Mouse (Mus musculus) hindbrain, postnatal 0 days (tissue): Measurements from ENCODE around the gene Slc12a8. TPM values are rescaled to one million over a fixed set of nuclear protein-coding genes. Genes with fewer than 3 reads are reported as not detected.

Experiments used
- ATAC-seq: fragments of 200-750 bp; cut with Nextera tagmentation; 2 replicates; pipeline ENCODE4 v1.8.0; 2017; ENCODE audit warnings: mild to moderate bottlenecking, moderate TSS enrichment, moderate library complexity
- DNase-seq: peaks from one replicate; pipeline ENCODE4 v3.0.0-alpha.2; 2015; ENCODE audit warnings: low spot score
- H3K27ac ChIP-seq: fragments of 300-500 bp; sonication (generic); 2 replicates; pipeline ENCODE4 v1.5.1; 2014; ENCODE audit warnings: mild to moderate bottlenecking
- H3K27me3 ChIP-seq: fragments of 300-500 bp; sonication (generic); 2 replicates; pipeline ENCODE4 v1.6.1; 2014; ENCODE audit warnings: low read length, mixed read lengths; ENCODE audit not compliant: insufficient read depth
- H3K36me3 ChIP-seq: fragments of 300-500 bp; sonication (generic); 2 replicates; pipeline ENCODE4 v1.6.1; 2014; ENCODE audit warnings: low read length, mixed read lengths; ENCODE audit not compliant: insufficient read depth
- H3K4me1 ChIP-seq: fragments of 300-500 bp; sonication (generic); 2 replicates; pipeline ENCODE4 v1.6.1; 2014; ENCODE audit warnings: antibody characterized with exemption, low read length, mixed read lengths; ENCODE audit not compliant: insufficient read depth
- H3K4me2 ChIP-seq: fragments of 300-500 bp; sonication (generic); 2 replicates; pipeline ENCODE4 v1.6.1; 2014; ENCODE audit warnings: low read depth, mild to moderate bottlenecking, low read length, moderate library complexity, mixed read lengths
- H3K4me3 ChIP-seq: fragments of 300-500 bp; sonication (generic); 2 replicates; pipeline ENCODE4 v1.5.1; 2014; ENCODE audit warnings: low read length
- H3K9ac ChIP-seq: fragments of 300-500 bp; sonication (generic); replicated peaks from 2 replicates; pipeline ENCODE4 v1.6.1; 2014; ENCODE audit warnings: mild to moderate bottlenecking, low read length, moderate library complexity, mixed read lengths
- H3K9me3 ChIP-seq: fragments of 300-500 bp; sonication (generic); 2 replicates; pipeline ENCODE4 v1.6.1; 2016; ENCODE audit warnings: low read length, mixed read lengths
- CTCF ChIP-seq: IDR thresholded peaks from 2 replicates; pipeline ENCODE4 v1.5.1; 2016; ENCODE audit warnings: antibody characterized with exemption, control low read depth, low read depth
- WGBS: fragments of 180-500 bp; shearing (Covaris S2); extraction: QIAGEN DNeasy Blood & Tissue Kit; methylation state at CpG from one replicate; pipeline ENCODE4 v1.1.7; 2014; 5-methylcytosine and 5-hydroxymethylcytosine counted together
- polyA plus RNA-seq: library from polyadenylated mRNA; unstranded; fragments of >200 nt; fragmentation: Nextera tagmentation; extraction: Ambion mirVana; gene quantifications from 2 replicates; pipeline ENCODE4 v1.2.1, GENCODE M21; 2015
- total RNA-seq: library from RNA; depleted of rRNA; stranded (reverse); fragments of >200 nt; gene quantifications from 2 replicates; pipeline ENCODE4 v1.2.3, GENCODE M21; 2014; rRNA removed

The Slc12a8 gene
- total RNA-seq, result 1.6 and 2.0 TPM in 2 replicates
- polyA plus RNA-seq, result 1.2 and 1.3 TPM in 2 replicates

- peak; percentile 38 for ATAC-seq
- TF ChIP-seq CTCF, result no peak
- H3K27me3 ChIP-seq, result no peaks in the 10 kb centered on the region
- DNase-seq, result peak; percentile 28
- no peaks in the 10 kb centered on the region for H3K36me3 ChIP-seq
- peaks cover 10% of the 10 kb centered on the region; the same call in 1 of the 2 replicates for H3K4me1 ChIP-seq
- peak within 1 kb of the TSS; percentile 43 for H3K9ac ChIP-seq
- no peaks in the 10 kb centered on the region for H3K9me3 ChIP-seq
- H3K4me2 ChIP-seq, result peak within 1 kb of the TSS; percentile 71
- WGBS, result 6% methylated on average over 27 of the region's 27 CpGs
- peak within 1 kb of the TSS; percentile 32 for H3K4me3 ChIP-seq
- no peak within 1 kb of the TSS for H3K27ac ChIP-seq
Observed at GRCm38 (mm10) chr16:33516807-33517565, at the start of gene Slc12a8. Gene Slc12a8, plus strand, starts transcription at chr16:33517328.

DNA sequence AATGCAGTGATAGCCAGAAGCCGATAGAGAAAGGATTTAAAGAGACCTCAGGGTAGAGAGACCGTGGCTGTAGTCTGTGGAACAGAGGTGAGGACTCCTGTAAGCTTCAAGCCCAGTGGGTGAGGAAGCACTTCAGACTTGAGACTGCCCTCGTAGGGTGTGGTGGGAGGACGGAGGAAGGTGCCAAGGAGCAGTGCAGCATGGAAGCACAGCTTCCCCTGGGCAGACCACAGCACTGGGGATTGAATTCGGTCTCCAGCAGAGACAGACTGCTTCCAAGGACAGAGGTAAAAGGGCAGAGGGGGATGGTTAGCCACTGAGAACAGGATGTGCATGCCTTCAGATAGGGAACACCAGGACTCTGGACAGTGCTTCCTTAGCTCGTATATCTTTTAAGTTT is 49.7 kb upstream of the Slc12a8 start:
- Histone ChIP-seq H3K27me3 (no peaks in the 10 kb centered on the region), H3K9ac (no peak overlapping the region), H3K4me3 (no peak overlapping the region), H3K36me3 (0 out of 2 replicates have a peak, but pooled peaks cover 7% of the 10 kb centered on the region), H3K4me1 (peaks cover 3% of the 10 kb centered on the region; the same call in 1 of the 2 replicates), H3K9me3 (no peaks in the 10 kb centered on the region), H3K4me2 (no peak overlapping the region), H3K27ac (no peak overlapping the region)
- no peak for TF ChIP-seq CTCF
- WGBS, result 65% methylated on average over 6 of the region's 6 CpGs
- ATAC-seq, result no peak
- no peak for DNase-seq

DNA sequence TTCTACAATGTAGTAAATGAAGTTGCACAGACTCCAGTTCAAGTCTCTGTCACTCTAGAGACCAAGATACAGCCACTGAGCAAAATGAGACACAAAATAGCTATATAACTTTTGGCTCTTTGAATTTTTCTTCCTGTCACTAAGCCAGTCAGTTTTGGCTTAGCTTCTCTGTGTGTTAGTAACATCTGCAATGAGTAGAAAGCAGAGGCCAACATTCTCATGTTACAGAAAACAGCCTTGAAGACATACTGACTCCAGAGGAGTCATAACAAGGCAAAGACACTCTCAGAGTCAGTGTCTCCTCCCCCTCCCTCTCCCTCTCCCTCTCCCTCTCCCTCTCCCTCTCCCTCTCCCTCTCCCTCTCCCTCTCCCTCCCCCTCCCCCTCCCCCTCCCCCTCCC is 47.2 kb upstream of the Slc12a8 start:
- Histone ChIP-seq H3K9me3 (no peaks in the 10 kb centered on the region), H3K9ac (no peak overlapping the region), H3K4me3 (no peak overlapping the region), H3K4me1 (peaks cover 3% of the 10 kb centered on the region; the same call in 1 of the 2 replicates), H3K4me2 (no peak overlapping the region), H3K36me3 (0 out of 2 replicates have a peak, but pooled peaks cover 5% of the 10 kb centered on the region), H3K27me3 (no peaks in the 10 kb centered on the region), H3K27ac (no peak overlapping the region)
- no peak for DNase-seq
- no peak for ATAC-seq
- no peak for TF ChIP-seq CTCF

DNA sequence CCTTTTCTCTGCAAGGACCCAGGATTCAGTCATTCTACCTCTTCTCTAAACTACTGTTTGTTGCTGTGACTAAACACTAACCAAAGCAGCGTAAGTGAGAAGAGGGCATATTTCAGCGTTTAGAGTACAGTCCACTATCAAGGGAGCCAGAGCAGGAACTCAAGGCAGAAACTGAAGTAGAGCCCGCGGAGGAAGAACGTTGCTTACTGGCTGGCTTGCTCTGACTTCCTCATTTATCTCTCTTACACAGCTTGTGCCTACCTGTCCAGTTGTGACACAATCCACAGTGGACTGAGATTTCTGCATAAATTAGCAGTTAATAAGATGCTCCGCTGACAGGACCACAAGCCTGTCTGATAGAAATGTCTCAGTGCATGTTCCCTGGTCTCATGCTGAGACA is 42.7 kb upstream of the Slc12a8 start:
- no peak overlapping the region for H3K27ac ChIP-seq
- H3K4me2 ChIP-seq, result no peak overlapping the region
- H3K4me3 ChIP-seq, result no peak overlapping the region
- no peaks in the 10 kb centered on the region for H3K27me3 ChIP-seq
- peaks cover 11% of the 10 kb centered on the region; the same call in 1 of the 2 replicates for H3K36me3 ChIP-seq
- H3K9ac ChIP-seq, result no peak overlapping the region
- ATAC-seq (no peak), DNase-seq (no peak)
- no peak for TF ChIP-seq CTCF
- no peaks in the 10 kb centered on the region for H3K4me1 ChIP-seq
- WGBS, result 83% methylated on average over 6 of the region's 6 CpGs
- no peaks in the 10 kb centered on the region for H3K9me3 ChIP-seq

- TF ChIP-seq CTCF, result no peak
- Histone ChIP-seq H3K27ac (no peak overlapping the region), H3K4me1 (no peaks in the 10 kb centered on the region), H3K36me3 (peaks cover 7% of the 10 kb centered on the region; the same call in 1 of the 2 replicates), H3K4me2 (no peak overlapping the region), H3K27me3 (no peaks in the 10 kb centered on the region), H3K9me3 (no peaks in the 10 kb centered on the region), H3K4me3 (no peak overlapping the region), H3K9ac (no peak overlapping the region)
- ATAC-seq, result no peak
- DNase-seq, result no peak
Observed at GRCm38 (mm10) chr16:33479926-33480325, 37.2 kb upstream of the Slc12a8 start.

DNA sequence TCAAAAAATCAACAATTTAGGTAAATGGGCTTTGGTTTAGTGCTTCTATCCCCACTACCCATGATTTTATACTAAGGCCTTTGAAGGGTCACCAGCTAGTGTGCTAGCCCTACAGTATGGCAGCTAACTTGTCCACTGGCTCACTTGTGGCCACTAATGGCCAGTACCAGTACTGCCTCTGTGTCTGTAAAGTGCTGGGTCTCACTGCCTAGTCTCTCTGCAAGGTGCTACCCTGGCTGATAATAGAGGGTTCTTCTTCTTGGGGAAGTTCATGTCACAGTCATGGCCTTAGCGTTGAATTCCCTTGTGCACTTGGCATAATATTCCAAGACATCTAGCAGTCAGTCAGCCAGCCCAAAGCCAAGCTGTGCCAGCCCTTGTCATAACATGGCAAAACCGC is 36.0 kb upstream of the Slc12a8 start:
- 95% methylated on average over 2 of the region's 2 CpGs for WGBS
- no peak overlapping the region for H3K9ac ChIP-seq
- H3K27ac ChIP-seq, result no peak overlapping the region
- peak; percentile 60 for TF ChIP-seq CTCF
- no peak for ATAC-seq
- H3K27me3 ChIP-seq, result no peaks in the 10 kb centered on the region
- peak; percentile 28 for DNase-seq
- H3K4me3 ChIP-seq, result no peak overlapping the region
- H3K9me3 ChIP-seq, result no peaks in the 10 kb centered on the region
- no peaks in the 10 kb centered on the region; the same call in 1 of the 2 replicates for H3K36me3 ChIP-seq
- no peak overlapping the region for H3K4me2 ChIP-seq
- no peaks in the 10 kb centered on the region for H3K4me1 ChIP-seq

GRCm38 (mm10) chr16:33482309-33482708 is 34.8 kb upstream of the Slc12a8 start:
- no peaks in the 10 kb centered on the region for H3K4me1 ChIP-seq
- H3K27ac ChIP-seq, result no peak overlapping the region
- no peak overlapping the region for H3K4me3 ChIP-seq
- no peak for TF ChIP-seq CTCF
- no peak overlapping the region for H3K4me2 ChIP-seq
- no peaks in the 10 kb centered on the region for H3K9me3 ChIP-seq
- no peak overlapping the region for H3K9ac ChIP-seq
- no peaks in the 10 kb centered on the region for H3K36me3 ChIP-seq
- no peaks in the 10 kb centered on the region for H3K27me3 ChIP-seq
- WGBS, result 96% methylated on average over 3 of the region's 3 CpGs
- DNase-seq (no peak), ATAC-seq (no peak)
